Mouse (Mus musculus) embryo, embryonic 10.5 days (tissue): ENCODE measurements around the gene Cbwd1.
A peak's percentile ranks its signal among the peaks of the same experiment; 100 is the strongest.
"Not testable (repeated sequence)": the region's sequence is repeated elsewhere in the genome, so short reads cannot be mapped to it uniquely, and the experiment has no call there.

Experiments
- DNase-seq: peaks from one replicate; pipeline ENCODE4 v3.0.0-alpha.2; 2015; ENCODE audit warnings: low spot score

Gene Cbwd1

GRCm38 (mm10) chr19:24897006-24897895 is 64.2 kb downstream of the Cbwd1 start:
- peak; percentile 43 for DNase-seq

GRCm38 (mm10) chr19:24896536-24896935 is 64.9 kb downstream of the Cbwd1 start:
- peak; percentile 8 for DNase-seq

- no peak for DNase-seq
These were observed 74.5 kb downstream of the Cbwd1 start for GRCm38 (mm10) chr19:24886888-24887287.

DNA sequence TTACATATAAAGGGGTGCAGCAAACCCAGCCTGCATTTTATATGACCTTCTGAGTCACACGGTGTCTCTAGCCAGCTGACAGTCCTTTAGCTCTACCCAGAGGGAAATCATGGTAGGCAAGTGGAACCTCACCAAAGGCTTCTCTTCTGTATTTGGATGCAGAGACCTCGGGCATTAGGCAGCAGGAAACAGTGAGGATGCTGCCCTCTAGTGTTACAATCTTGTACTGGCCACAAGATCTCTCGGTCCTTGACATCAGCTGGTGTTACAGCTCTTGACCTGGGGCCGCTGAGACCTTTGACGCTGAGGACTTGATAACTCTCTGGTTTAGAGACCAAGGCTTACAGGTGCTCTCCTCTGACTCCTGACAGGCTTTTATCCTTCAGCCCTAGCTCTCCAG is 75.9 kb downstream of the Cbwd1 start:
- peak; percentile 89 for DNase-seq

DNA sequence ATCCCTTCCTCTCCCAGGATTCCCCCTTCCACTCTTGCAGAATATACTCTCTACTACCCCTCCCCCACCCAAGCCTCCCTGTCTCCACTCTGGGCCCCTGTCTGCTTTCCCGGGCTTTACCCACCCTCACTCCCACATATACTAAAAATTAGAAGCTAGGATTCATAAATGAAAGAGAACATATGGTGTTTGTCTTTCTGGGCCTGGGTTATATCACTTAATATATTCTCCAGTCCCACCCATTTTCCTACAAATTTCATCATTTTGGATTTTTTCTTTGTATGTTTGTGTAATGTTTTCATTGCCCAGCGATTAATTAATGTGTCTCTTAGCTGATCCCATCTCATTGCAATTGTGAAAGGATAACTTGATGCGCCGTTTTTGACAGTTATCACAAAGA is 80.2 kb downstream of the Cbwd1 start:
- no peak for DNase-seq

DNA sequence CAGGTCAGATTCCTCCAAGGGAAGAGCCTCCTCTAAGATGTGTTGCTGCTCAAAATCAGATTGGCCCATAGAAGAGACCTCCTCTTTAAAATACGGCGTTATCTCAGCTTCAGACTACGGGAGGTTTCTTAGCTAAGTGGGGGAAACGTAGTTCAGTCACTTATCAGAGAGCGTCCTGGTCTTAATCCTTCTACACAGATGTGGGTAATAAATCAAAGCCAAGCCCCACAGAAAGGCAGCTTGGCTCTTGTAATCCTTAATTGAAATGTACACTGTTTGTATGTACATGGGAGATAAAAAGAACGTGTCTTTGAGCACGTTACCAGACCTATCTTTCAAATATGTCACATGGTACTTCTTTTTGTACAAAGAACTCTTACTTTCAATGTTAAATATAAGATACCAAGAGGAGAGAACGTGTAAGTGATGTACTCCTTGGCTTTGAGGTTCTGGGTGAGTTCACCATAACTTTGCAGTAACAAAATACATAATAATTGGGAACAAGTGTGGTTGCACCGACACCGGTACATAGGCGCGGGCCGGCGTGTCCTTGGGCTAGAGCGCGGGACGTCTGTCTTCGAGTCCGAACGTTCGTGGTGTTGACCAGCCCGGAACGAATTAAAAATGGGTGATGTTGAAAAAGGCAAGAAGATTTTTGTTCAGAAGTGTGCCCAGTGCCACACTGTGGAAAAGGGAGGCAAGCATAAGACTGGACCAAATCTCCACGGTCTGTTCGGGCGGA is 86.1 kb downstream of the Cbwd1 start, which contains the start of gene Gm10053:
Gene Gm10053, plus strand, starts transcription at position 558 of the 742 bp plus-strand sequence.
- DNase-seq = not testable (repeated sequence)

DNA sequence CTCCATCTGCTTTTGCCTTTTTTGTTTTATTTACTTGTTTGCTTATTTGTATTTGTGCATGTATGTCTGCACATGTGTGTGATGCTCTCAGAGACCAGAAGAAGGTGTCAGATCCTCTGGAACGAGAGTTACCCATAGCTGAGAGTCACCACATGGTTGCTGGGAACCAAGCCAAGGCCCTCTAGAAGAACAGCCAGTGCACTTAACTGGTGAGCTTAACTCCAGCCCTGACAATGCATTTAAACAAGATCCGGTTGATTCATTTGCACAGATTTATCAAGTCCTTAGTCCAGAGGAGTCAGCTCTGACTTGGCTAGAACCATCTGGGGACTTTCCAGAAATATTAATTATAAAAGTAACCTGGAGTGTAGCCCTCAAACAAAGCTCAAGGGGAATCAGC is 87.5 kb downstream of the Cbwd1 start:
- no peak for DNase-seq

DNA sequence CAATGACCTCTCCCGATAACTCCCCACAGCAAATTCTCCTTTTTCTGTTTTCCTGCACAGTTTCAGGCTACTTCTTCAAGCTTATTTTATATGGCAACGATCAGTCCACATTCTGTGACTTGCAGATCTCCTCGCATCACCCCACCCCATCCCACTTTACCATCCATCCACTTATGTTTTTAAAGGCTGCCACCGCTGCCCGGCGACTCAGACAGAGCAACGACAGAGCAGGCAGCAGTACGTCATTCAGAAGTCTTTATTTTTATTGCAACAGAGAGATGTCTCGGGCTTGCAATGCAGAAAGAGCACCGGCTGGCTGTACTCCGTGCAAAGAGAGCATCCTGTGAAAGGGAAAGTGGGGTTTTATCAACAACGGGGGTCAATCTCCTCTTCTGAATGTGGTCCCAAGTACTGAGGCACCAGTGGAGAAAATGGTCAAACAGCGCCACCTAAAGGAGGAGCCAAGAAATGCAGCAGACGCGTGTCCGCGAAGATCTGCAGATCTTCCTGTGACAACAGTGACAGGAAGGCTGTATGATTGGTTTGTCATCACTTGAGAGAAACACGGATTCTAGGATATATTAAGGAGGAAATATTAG is 90.3 kb downstream of the Cbwd1 start:
- DNase-seq = peak; percentile 92
